Mouse (Mus musculus) neutrophil, adult 5-6 weeks (primary cell): ENCODE measurements around the gene Gm15128. TPM values are rescaled to one million over a fixed set of nuclear protein-coding genes. Genes with fewer than 3 reads are reported as not detected.
"Not testable (repeated sequence)": the region's sequence is repeated elsewhere in the genome, so short reads cannot be mapped to it uniquely, and the experiment has no call there.

Source experiments
- ATAC-seq: fragments of 151-379, 151-347 bp; 2 replicates; pipeline ENCODE4 v1.8.0; 2017; ENCODE audit warnings: mild to moderate bottlenecking, moderate TSS enrichment; ENCODE audit not compliant: insufficient number of reproducible peaks, poor library complexity, low FRiP score, severe bottlenecking; ENCODE audit errors: extremely low read depth
- total RNA-seq: library from RNA; stranded (forward); fragments of 200-1000 nt; gene quantifications from 2 replicates; pipeline ENCODE4 v1.2.3, GENCODE M21; 2017

The Gm15128 gene
- total RNA-seq: not detected in 2 replicates

DNA sequence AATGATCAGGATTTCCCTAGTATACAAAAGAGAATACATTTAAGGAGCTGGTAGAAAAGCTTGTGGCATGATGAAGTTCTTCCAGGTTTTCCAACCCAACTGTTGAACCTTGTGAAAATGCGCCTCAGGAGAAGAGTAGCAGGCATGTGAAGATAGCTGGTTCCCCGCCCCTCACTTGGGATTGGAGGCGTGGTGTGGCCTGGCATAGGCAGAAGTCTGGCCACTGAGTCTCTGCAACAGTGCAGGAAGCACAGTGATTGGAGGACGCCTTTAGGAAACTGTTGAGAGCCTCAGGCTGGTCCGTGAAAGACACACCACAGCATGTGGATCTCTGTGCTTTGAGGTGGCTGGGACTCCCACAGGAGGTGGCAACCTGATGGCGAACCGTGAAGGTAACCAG is at the start of gene Gm15128:
Gene Gm15128 (plus strand): TSS at position 301 of the 400 bp plus-strand sequence.
- ATAC-seq: not testable (repeated sequence)

Other genes starting within 250 kb of the Gm15128 start
- not detected in 2 replicates for gene Lrch2, start 211.9 kb upstream of the Gm15128 start, total RNA-seq
- not detected in 2 replicates for gene Gm15080, start 227.0 kb downstream of the Gm15128 start, total RNA-seq